In genomic region chr4:155187192-155187674, GRCm38 (mm10) we compare ENCODE assay signal across 9 mouse cellular contexts. TPM values are rescaled to one million over a fixed set of nuclear protein-coding genes. Genes with fewer than 3 reads are reported as not detected.
DNase-seq lines count a peak whose midpoint lies in the region; ATAC-seq and TF ChIP-seq lines count a peak whose summit lies in the region.
"Had no signal": no experiment of that assay in that cellular context is flagged by ENCODE, and none has a peak within 500 bp of the region (broad histone marks: within the 10 kb centered on the region; RNA-seq: fewer than 3 reads in every experiment).

No protein-coding gene starts in this region.

- intact Hi-C loops in heart, postnatal 10 days (cut with DNase I), result no loop called here

- H3K36me3 ChIP-seq in ES-Bruce4 (ENCODE audit: control insufficient read depth, insufficient read depth, low read length, poor library complexity, severe bottlenecking), result no peaks in the 10 kb centered on the region

- peak overlapping the region; percentile 34 for H3K27ac ChIP-seq in ES-Bruce4 (ENCODE audit: insufficient read depth, low read length)

- H3K4me3 ChIP-seq in ES-Bruce4 (ENCODE audit: low read depth, low read length), result no peak overlapping the region

- peak; percentile 83 for ATAC-seq in hematopoietic stem cell, adult 5-6 weeks (replicated peaks in 1 of 2; ENCODE audit: insufficient read depth in 1 of 2, low FRiP score in 2 of 2, low TSS enrichment in 1 of 2, low read depth in 1 of 2, poor library complexity in 2 of 2, severe bottlenecking in 2 of 2)
- no peak for ATAC-seq in cerebellum, adult (ENCODE audit: insufficient number of reproducible peaks, low FRiP score, low TSS enrichment)
- ATAC-seq: Patski had no signal

- TF ChIP-seq EP300 in ES-Bruce4 (IDR thresholded peaks at IDR 0.05; ENCODE audit: insufficient read depth, low read depth, low read length), result no peak

- TF ChIP-seq POLR2A in ES-Bruce4 (IDR thresholded peaks at IDR 0.05; ENCODE audit: insufficient read depth, low read length), result no peak

- TF ChIP-seq CTCF in ES-Bruce4 (IDR thresholded peaks at IDR 0.05; ENCODE audit: low read depth, low read length), result no peak

- DNase-seq in heart, adult 11 months, result peak; percentile 97
- DNase-seq in heart, postnatal 10 days, result no peak
- DNase-seq in lung, postnatal 36 days, result peak; percentile 74
- no peak for DNase-seq in cerebellum, postnatal 14 days
- no peak for DNase-seq in cerebellum, postnatal 36 days

- H3K4me1 ChIP-seq in ES-Bruce4 (ENCODE audit: control insufficient read depth, insufficient read depth, low read length), result peaks cover 23% of the 10 kb centered on the region

- H3K27me3 ChIP-seq in ES-Bruce4 (ENCODE audit: control insufficient read depth, insufficient read depth, low read length, poor library complexity, severe bottlenecking), result no peaks in the 10 kb centered on the region
- H3K27me3 ChIP-seq: Patski had no signal

- H3K9ac ChIP-seq in ES-Bruce4 (ENCODE audit: low read depth, poor library complexity, severe bottlenecking), result no peak overlapping the region

- H3K9me3 ChIP-seq in ES-Bruce4 (replicated peaks; ENCODE audit: control insufficient read depth, insufficient read depth, low read length, poor library complexity, severe bottlenecking), result no peaks in the 10 kb centered on the region

RNA-seq across cellular contexts. Expression of gene Ski, which starts 35.2 kb away (rescaled TPM):
- 10 to 100 TPM; 89.2 to 89.6 TPM for total RNA-seq in heart, postnatal 10 days (2021)
- 63.5 and 67.2 TPM in 2 replicates for polyA plus RNA-seq in ES-Bruce4 (2011; ENCODE audit: insufficient read depth, insufficient read length, low read depth, missing spikeins)
- total RNA-seq in hematopoietic stem cell, adult 5-6 weeks (2017), result 10.5 and 12.5 TPM in 2 replicates

Comparison
In these comparisons a context has a peak if more than half of its experiments do, and no peak if none do; other contexts are left out.
1. DNase-seq: peak in heart, adult 11 months (single experiment) and lung, postnatal 36 days (single experiment); none in heart, postnatal 10 days (0 of 2), cerebellum, postnatal 14 days (0 of 2) and cerebellum, postnatal 36 days (0 of 2).